Mouse (Mus musculus) right cerebral cortex, postnatal 14 days (tissue): ENCODE results near the gene 4932438H23Rik.

ENCODE experiments used
- DNase-seq: peaks from one replicate; pipeline ENCODE4 v3.0.0; 2022

The 4932438H23Rik gene

GRCm38 (mm10) chr16:91095022-91095421 is at the start of gene 4932438H23Rik:
Gene 4932438H23Rik (minus strand): TSS chr16:91095122.
- DNase-seq: no peak

- DNase-seq: no peak
Measured at GRCm38 (mm10) chr16:91140991-91141630, 46.2 kb upstream of the 4932438H23Rik start.

GRCm38 (mm10) chr16:91140457-91140856 is 45.5 kb upstream of the 4932438H23Rik start:
- DNase-seq: no peak

DNA sequence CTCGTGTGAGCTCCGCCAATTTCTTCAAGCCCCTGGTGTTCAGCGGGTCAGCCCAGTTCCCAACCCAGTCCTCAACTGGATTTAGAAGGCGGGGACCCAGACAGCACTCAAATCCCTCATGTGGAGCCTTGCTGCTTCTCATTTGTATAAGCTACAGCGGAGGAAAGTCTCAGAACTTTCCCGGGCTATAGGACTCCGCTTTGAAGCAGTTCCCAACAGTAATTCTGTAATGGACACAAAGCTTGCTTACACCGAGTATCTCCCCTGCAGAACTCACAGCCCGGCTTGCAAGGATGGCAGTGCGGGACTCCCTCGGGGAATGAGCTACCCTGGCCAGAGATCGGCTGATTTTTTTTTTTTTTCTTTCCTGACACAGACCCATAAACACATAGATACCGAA is 45.1 kb upstream of the 4932438H23Rik start:
- no peak for DNase-seq

- no peak for DNase-seq
Measured at GRCm38 (mm10) chr16:91139481-91139880, 44.6 kb upstream of the 4932438H23Rik start.

- DNase-seq: no peak
Measured at GRCm38 (mm10) chr16:91138736-91139135, 43.8 kb upstream of the 4932438H23Rik start.

DNA sequence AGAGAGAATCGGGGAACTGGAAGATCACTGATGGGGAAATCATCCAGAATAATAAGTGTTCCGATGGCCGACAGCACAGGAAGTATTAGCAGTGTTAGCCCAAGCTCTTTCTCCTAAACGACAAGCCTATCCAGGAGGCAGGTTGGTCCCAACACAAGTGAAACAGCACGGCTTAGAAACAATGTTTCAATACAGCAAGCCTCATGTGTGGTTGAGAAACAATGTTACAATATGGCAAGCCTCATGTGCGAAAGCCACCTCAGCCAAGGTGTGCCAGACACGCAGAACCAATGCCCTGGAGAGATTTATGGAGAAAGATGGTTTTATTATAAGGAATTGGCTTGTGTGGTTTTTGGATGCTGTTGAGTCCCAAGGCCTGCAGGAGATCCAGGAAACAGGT is 43.2 kb upstream of the 4932438H23Rik start:
- no peak for DNase-seq

DNA sequence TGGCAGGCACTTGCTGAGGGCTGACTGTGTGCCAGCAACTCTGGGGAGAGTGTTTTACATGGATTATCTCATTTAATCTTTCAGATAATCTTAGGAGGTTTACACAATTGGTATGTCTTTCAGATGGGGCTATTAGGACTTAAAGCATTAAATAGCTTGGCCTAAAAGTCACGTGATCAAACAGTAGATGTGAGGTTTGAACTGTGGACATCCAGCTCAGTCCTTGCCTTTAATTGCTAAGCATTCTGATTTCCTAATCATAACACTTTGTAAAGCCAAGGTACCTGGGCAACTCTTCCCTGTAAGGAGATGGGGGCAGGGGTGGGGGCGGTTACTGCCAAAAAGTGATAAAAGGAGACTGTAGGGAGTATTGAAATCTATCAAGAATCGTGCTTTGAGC is 41.7 kb upstream of the 4932438H23Rik start:
- DNase-seq: no peak

- no peak for DNase-seq
Measured at GRCm38 (mm10) chr16:91129916-91130315, 35.0 kb upstream of the 4932438H23Rik start.

DNA sequence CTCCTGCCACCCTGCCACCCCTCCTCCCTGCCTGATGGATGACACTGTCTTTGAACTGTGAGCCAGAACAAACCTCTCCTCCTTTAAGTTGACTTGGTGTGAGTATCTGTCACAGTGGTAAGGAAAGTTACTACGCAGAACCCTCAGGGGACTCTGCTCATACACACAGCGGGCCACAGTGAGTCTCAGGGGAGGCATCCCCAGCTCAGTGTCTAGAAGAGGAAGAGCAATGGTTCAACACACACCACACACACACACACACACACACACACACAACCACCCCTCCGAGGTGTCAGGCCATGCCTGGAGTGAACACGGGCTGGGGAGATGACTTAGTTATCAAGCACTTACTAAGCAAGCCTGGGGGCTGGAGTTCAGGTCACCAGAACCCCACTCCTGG is 33.5 kb upstream of the 4932438H23Rik start:
- no peak for DNase-seq

- DNase-seq: no peak
Measured at GRCm38 (mm10) chr16:91126734-91127524, 32.0 kb upstream of the 4932438H23Rik start.

- DNase-seq: no peak
Measured at GRCm38 (mm10) chr16:91124256-91124655, 29.3 kb upstream of the 4932438H23Rik start.

DNA sequence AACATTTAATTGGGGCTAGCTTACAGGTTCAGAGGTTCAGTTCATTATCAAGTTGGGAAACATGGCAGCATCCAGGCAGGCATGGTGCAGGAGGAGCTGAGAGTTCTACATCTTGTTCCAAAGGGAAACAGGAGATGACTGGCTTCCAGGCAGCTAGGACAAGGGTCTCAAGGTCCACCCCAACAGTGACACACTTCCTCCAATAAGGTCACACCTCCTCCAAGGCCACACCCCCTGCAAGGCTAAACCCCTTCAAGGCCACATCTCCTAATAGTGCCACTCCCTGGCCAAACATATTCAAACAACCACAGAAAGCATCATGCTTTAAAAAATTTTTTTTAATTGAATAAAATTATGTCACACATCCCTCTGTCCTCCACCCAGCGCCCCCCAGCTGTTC is 28.9 kb upstream of the 4932438H23Rik start:
- no peak for DNase-seq

GRCm38 (mm10) chr16:91119879-91120278 is 25.0 kb upstream of the 4932438H23Rik start:
- no peak for DNase-seq

DNA sequence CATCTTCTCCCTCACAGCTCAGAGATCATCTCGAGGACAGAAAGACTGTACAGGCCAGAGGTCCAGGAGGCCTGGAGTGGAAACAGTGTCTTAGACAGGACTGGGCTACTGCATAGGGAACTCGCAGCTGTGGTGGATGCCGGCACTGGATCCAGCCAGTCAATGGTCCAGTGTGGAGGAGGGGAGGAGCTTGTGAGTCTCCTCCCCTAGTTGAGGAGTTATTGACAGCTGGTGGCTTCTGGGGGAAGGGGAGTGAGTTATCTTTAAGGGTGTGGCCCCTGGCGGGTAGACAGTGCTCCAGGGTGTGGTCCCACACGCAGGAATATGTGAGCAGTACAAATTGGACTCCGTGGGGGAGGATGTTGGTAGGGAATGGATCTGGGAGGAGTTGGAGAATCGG is 21.8 kb upstream of the 4932438H23Rik start:
- no peak for DNase-seq

GRCm38 (mm10) chr16:91116006-91116405 is 21.1 kb upstream of the 4932438H23Rik start:
- no peak for DNase-seq

- DNase-seq: no peak
Measured at GRCm38 (mm10) chr16:91110999-91111535, 16.1 kb upstream of the 4932438H23Rik start.

DNA sequence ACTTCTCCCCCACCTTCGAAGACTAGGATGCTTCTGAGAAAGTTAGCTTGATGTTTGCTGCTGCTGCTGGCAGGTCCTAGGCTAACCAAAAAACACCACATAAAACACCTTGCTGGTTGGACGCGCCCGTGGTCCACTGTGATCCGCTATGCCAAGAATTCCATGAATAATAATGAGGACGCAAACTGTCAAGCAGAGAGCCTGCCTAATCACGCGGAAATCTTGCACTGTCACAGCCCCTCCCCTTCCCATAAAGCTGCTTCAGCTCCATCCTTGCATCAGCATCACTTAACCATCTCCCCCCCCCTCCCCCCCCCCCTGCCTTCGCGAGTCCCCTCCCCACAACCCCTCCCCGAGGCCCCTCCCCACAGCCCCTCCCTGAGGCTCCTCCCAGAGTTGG is 12.7 kb upstream of the 4932438H23Rik start:
- no peak for DNase-seq

- DNase-seq: no peak
Measured at GRCm38 (mm10) chr16:91105481-91106051, 10.6 kb upstream of the 4932438H23Rik start.

GRCm38 (mm10) chr16:91104821-91105480 is 10.0 kb upstream of the 4932438H23Rik start:
- no peak for DNase-seq

- DNase-seq: no peak
Measured at GRCm38 (mm10) chr16:91103386-91103785, 8.5 kb upstream of the 4932438H23Rik start.

DNA sequence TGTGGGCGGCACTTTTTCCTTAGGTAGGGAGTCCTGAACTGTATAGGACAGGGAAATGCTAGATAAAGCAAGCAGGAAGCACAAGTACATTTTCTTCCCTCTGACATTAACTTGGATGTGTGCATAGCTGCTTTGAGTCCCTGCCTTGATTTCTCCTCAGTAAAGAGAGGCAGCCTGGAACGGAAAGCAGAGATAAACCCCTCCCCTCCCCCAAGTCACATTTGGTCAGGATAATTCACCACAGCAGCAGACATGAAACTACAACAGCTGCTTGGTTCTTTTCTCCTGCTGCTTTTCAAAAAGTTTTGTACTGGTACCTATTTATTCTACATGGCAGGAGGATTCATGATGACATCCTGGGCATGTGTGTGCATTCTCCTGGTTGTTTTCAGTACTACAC is 5.6 kb upstream of the 4932438H23Rik start:
- DNase-seq: no peak

DNA sequence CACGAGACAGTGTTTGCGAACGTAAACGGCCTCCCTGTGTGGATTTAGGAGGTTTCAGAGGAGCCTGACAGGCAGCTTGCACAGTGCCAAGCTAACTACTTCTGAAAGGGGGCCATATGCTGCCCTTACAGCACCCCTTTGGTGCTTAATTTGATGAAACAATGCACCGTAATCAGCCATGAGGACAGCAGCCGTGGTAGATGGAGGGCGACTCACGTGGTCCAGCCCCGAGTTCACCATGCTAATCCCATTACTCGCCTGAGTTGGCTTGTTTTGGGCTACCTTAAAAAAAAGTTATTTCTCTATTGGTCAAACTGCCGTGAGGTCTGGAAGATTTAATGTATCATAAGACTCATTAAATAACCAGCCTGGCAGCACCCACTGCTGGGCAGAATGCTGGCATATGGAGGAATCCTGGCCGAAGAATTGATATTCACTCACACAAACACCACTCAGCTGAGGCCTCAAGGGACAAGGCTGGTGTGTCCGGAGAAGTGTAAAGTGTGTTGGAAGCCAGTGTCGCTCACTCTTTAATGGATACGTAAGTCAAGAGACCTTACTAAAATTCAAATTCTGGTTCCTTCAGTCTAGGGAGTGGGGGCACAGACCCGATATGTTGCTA is 4.6 kb upstream of the 4932438H23Rik start:
- no peak for DNase-seq
